Mouse (Mus musculus) gastrocnemius, postnatal 36 days (tissue): ENCODE measurements at regions not wholly inside any gene's neighbourhood (a gene's known extent, or its start where the extent isn't known, plus 50 kb on each side); places are given as distances from the start of the nearest gene placed in this dataset.
A peak's percentile ranks its signal among the peaks of the same experiment; 100 is the strongest.

Source experiments
- DNase-seq, 2 experiments: peaks; one replicate each; pipeline ENCODE4 v3.0.0; 2022
- intact Hi-C: fragments of 180-260 bp; cut with DNase I; formaldehyde crosslinking; loops from one replicate; pipeline ENCODE4 v1.15.1; 2025

DNA sequence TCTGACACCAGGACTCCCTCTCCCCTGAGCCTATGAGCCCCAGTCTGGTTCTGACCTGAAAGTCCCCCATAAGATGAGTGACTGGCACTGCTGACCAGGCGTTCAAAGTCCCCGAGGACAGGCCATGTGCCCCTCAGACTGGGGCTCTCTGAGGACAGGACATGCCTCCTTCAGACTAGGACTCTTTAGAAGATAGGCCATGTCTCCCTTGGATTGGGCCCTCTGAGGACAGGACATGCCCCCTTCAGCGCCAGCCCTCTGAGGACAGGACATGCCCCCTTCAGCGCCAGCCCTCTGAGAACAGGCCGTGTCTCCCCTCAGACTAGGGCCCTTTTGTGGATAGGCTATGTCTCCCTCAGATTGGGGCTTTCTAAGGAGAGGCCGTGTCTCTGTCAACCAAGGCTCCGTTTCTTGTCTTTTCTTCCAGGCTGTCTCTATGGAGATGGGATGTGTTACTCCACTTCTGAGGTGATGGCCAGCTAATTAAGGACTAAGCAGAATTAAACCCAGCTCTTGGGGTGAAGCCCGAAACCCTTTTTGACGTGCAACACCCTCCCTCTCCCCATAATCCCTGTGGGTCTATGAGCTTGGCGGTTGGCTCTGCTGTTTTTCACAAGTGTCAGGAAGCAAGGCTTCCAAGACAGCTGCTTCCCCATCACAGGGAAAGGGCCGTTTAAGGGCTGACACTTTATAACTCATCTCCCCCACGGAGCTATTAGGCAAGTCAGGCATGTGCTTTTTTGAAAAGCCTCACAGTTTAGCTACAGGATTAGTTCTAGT is 135.8 kb downstream of the Vegfa start:
- no peak for DNase-seq
- intact Hi-C loops: no loop called here

DNA sequence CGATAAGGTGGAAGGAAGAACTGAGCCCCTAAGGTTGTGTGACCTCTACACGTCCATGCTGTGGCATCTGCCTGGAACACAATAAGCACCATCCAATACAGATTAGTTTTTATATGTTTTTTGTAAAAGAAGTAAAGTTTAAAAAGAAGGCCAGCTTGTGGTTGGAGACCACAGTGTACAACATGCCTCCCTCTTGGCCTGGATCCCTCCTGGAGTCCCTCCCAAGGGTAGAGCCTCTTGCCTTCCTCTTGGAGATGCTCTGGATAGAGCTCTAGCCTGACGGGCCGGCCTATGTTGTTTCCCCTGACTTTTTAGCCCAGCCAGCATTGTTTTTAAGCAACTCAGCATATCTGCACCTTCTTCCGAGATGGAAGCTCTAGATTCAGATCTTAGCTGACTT is 138.0 kb downstream of the Vegfa start:
- DNase-seq: no peak
- intact Hi-C loops: no loop called here

DNA sequence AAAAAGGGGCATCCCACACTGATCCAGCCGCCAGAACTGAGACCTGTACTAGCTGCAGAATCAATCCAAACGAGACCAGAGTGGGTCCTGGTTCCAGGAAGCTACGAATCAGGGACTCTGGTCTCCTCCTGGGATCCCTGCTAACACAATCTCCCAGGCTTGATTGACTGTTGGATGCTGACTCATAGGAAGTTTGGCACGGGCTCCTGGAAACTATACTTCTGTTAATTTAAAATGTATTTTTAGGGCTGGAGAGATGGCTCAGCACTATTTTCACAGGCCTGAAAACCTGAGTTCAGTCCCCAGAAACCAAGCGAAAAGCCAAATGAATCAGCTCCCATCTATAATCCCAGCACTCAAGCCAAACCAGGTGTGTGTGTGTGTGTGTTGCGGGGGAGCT is 138.5 kb downstream of the Vegfa start:
- intact Hi-C loops: no loop called here
- DNase-seq: no peak

DNA sequence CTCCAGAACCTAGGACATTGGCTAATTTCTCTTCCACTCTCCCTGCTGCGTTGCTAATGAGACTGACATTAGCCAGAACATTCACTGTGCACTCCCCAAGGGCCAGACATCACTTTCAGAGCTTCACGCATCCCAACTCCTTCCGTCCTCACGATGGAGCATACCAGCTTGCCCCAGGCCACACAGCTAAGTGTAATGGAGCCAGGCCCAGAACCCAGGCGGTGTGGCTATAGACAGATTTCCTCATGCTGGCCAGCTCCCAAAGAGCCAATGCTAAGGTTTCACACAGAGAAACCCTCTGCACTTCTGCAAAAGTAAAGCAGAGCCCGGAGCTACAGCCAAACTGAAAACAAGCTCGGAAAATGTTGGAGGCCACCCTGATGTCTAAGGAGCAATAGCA is 139.1 kb downstream of the Vegfa start:
- no peak for DNase-seq
- intact Hi-C loops: no loop called here

DNA sequence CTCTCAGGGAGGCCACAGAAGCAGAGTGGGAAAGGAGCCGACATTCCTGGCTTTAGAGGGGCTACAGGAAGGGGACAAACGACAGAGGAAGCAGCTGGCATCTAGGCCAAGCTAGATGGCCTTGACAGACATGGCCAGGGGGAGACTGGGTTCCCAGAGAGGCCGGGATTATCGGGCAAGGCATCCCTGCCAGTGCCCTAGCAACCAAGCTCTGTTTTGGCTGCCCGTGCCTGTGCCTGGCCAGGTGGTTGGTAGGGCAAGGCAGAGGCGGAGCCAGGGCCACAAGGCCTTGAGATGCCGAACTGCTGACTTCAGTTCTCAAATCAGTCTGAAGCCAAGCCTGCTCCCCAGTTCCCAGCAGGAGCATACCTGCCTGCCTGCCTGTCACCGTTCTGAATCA is 142.7 kb downstream of the Vegfa start:
- peak in 1 of 2 experiments; percentile 46 for DNase-seq
- intact Hi-C loops: no loop called here

DNA sequence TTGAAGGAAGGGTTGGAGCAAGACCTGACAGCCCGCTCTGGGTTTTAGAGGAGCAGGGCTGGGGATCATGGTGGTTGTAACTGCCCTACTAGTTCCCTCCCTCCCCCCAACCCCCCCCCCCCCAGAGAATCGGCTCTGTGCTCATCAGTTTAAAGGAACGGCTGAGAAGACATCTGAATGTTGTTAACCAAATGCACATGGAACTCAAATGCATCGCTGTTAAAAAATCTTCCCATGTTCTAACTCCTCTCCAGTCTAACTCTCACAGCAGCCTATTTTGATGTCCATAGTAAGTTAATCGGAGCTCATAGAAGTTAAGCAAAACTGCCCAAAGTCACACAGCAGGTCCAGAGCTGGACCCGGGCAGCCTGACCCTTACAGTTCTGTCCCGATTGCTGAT is 143.1 kb downstream of the Vegfa start:
- intact Hi-C loops: no loop called here
- no peak for DNase-seq

DNA sequence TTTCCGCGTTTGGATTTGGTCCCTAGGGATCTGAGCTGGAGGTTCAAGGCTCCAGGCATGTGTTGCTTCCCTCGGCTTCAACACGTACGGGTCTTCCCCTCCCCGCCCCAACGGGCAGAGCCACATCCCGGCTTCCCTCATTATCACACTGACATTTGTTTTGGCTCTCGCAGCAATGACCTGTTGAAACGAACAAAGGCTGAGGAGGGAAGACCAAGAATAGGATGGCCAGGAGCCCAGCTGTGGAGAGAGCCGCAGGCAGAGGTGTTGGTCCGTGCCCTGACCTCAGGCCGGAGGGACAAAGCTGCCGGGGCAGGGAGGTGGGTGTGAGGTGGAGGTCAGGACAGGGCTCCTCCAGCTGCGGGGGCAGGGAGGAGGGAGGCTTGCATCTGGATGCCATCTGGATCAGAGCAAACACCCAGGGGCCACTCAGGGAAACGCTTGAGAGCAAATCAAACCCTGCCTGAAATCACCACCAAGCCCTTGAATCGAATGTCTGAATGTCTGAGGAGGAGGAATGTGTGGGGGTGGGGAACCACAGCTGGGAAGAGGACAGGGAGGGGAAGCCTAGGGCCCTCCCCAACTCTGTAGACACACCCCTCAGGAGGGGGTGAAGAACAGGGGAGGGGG is 145.6 kb downstream of the Vegfa start:
- DNase-seq: peak; percentile 9 to 31
- intact Hi-C loops: no loop called here

DNA sequence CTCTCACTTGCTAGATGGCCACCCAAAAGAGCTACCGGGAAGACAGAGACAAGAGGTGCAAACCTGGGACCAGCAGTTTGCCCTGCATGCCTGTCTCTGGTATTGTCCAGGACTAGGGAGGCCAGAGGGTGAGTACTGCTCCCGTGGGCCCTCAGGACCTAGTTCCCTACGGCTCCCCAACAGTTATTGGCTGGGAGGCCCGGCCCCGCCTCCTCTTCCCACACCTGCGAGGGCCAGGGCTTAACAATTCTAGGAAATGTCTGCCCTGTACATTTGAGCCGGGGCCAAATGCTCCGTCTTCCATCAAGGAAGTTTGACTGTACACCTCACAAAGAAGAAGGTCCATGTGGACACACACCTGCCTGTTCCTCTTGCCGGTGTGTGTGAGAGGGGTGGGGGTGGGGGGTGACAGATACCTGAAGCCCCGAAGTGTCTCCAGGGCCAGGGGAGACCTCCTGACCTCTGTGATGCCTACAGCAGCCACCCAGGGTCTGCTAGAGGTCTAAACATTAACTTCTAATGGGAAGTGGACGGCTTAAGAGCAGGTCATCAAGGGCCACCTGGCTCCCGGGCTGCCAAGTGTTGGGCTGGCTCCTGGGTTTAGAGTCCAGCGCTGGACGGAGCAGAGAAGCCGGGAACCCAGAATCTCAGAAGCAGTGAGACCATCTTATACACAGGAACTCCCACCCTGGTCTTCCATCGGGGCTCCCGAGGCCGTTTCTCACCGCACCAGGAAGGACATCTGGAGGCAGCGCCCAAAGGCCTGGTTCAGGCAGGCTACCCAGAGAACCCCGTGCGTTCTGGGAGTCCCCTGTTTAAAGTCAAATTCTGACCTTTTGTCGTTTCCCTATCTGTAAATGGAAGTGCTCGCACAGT is 146.5 kb downstream of the Vegfa start:
- peak; percentile 38 to 40 for DNase-seq
- intact Hi-C loops: no loop called here

DNA sequence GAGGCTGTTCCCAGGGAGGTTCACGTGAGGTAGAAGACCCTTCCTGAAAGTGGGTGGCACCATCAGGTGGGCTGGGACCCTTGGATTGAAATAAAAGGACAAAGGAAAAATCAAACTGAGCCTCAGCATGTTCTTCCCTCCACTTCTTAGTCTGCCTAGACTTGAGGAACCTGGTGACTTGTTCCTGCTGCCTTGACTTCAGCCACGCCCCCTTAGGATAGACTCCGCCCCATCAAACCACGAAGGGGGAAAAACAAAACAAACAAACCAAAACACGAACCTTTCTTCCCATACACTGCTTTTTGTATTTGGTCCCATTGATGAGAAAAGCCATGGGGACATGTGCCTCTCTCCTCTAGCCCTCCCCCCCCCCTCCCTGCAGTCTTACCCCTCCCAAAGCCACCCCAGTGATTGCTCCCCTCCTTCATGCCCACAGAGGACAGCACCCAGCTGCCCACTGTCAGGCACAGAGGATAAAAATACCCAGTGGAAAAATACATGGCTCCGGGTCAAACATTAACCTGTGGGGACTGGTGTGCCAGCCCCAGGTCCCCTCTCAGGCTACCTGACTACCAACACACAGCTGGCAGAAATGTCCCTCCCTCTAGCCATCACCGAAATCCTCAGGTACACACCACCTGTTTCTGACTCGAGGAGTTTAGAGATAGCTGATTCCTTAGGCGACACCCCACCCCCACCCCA is 148.0 kb downstream of the Vegfa start:
- DNase-seq: no peak
- intact Hi-C loops: no loop called here

DNA sequence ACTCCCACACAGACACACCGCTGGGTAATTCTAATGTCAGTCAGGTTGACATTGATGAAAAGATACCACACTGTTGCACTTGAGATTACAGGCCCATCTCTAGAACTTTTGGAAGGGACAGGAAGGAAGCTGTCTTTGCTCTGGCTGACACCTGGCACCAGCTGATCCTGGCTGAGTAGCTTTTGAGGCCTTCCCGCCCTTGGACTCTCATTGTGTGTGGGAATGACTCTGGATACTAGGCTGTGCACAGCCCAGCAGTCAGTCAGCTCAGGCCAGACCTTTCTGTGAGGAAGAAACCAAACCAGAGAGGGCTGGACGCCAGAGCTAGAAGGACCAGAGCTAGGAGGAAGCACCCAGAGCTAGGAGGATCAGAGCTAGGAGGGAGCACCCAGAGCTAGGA is 149.0 kb upstream of the 1600014C23Rik start:
- no peak for DNase-seq
- intact Hi-C loops: no loop called here

DNA sequence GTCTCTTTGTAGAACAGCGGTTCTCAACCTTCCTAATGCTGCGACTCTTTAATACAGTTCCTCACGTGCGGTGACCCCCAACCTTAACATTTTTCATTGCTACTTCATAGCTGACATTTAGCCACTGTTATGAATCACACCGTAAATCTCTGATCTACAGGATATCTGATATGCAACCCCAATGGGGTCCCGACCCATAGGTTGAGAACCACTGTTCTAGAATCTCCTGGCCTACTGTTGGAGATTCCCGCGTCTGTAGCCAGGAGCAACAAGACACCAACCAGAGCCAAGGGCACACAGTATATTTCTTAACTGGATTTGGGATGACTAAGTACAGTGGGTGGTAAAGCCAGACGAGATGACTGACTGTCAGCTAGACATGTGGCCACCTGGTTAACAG is 147.6 kb upstream of the 1600014C23Rik start:
- intact Hi-C loops: no loop called here
- DNase-seq: no peak

DNA sequence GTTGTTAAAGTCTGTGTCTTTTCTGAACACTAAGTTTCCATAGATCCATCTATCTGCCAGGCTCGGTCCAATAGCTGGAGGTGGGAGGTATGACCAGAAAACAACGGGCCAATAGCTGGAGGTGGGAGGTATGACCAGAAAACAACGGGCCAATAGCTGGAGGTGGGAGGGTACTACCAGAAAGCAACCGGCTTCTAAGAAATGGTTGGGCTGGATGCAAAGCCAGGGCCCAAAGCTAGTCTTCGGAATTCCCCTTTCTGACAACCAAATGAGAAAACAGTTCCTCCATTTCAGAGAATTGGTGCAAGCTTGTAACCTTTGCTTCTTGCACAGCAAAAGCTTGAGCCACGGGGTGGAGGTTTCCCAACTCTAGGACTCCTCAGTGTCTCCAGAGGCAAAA is 147.1 kb upstream of the 1600014C23Rik start:
- intact Hi-C loops: no loop called here
- no peak for DNase-seq

DNA sequence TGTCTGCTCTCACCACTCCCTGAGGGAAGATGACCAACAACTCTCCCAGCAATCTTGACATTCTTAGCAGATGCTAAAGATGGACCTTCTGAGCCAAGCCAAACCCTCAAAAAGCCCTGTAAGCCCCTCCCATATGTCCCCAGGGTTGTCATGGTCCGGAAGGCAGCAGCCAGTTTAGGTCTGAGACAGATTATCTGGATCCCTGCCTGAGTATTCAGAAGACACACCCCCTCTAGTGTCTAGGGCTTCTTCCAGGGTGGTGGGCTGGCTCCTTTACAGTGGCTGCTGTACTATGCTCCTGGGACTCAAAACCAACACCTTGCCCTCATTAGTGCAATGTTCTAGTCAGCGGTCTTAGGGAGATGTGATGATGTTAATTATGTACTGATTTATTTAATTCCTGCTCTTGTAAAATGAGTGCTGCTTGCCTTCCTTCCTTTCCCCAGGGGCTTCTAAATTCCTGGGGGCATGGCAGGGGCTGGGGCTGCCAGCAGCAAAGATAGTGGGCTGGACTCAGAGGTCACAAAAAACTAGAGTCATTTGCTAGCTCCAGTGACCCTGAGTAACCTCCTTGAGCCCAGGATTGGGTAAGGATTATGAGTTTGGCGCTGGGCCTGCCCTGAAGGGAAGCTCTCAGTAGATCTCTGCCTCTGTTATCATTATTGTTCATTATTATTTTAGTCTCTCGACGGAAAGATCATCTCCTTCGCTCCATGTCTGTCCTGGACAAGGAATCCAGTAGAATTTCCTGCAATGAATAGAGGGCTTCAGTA is 146.0 kb upstream of the 1600014C23Rik start:
- peak in 1 of 2 experiments; percentile 23 for DNase-seq
- intact Hi-C loops: no loop called here

DNA sequence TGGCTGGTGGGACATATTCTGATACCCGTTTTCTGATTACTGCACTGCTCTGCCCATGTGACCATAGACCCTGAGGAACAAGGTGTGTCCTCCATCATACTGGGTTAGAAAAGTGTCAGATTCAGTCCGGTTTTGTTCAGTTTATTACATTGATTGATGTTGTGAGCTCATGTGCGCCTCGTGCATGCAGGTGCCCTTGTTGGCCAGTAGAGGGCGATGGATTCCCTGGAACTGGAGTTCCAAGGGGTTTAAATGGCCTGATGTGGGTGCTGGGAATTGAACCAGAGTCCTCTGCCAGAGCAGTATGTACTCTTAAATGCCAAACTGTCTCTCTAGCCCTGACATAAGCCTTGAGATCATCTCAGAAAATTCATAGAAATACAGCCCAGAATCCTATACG is 144.8 kb upstream of the 1600014C23Rik start:
- intact Hi-C loops: no loop called here

DNA sequence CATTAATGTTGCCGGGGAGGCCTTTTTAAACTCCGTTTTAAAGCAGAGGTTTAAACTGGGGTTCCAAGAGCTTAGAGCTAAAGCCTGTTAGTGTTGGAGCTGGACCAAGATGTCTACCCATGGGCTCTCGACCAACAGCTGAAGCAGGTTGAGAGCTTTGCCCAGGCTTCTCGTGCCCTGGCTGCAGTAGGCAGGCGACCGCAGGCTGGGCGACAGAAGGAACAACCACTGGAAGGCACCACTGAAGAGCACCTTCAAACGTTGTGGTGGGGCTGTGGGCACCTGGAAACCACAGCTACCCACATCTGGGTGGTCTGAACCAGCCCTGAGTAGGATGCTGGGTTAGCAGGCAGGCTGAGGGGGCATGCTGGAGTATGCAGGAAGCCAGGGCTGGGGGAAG is 141.7 kb upstream of the 1600014C23Rik start:
- intact Hi-C loops: no loop called here
- no peak for DNase-seq

More for the DNA sequence above, 144.8 kb upstream of the 1600014C23Rik start:
- no peak for DNase-seq

DNA sequence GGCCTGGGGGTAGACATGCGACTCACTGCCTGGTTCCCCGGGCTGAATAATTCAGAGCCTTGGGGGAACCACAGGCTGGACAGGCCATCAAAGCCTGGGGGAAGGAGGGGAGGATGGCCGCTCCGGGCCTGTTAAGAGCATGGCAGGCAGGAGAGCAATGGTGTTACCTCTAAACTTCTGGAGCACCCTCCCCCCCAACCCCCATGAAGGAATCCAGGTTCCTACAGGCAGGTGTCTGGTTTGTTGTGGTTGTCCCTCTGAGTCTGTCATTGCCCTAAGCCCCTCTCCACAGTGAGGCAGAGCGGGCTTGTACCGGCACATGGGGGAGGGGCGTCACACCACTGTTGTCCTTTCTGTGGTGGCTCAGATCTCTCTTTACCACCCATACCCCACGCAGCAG is 140.4 kb upstream of the 1600014C23Rik start:
- intact Hi-C loops: no loop called here

DNA sequence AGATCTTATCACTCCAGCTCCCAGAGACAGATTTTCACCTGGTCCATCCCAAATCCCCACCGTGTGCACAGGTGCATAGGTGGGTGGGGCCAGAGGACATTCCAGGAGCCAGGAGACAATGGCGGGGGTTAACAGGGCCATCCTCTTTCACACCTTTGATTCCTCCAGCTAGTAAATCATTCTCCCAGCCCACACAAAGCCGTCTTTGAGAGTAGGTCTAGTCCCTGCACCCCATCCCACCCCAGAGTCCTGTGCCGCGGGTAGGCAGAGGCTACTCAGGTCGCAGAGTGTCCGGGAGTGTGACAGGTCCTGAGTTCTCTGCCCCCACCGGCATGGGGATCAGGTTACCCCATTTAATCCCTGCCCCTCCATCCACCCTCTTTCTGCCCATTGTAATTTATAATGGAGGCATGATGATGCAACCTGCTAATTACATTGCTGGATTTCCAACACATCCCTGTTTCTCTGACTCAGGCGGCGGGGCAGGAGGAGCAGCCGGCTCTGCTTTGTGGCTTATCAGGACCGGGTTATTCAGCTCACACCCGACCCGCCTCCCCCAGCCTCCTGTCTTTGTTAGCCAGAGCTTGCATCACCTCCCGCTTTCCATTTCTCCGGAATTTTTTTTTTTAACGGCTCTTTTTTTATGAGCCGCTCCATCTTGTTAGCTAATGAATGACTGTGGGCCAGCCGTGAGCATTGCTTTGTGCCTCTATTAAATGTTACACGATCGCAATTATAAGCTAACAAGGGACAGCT is 139.7 kb upstream of the 1600014C23Rik start:
- intact Hi-C loops: no loop called here
- DNase-seq: no peak

More for the DNA sequence above, 140.4 kb upstream of the 1600014C23Rik start:
- DNase-seq: no peak

DNA sequence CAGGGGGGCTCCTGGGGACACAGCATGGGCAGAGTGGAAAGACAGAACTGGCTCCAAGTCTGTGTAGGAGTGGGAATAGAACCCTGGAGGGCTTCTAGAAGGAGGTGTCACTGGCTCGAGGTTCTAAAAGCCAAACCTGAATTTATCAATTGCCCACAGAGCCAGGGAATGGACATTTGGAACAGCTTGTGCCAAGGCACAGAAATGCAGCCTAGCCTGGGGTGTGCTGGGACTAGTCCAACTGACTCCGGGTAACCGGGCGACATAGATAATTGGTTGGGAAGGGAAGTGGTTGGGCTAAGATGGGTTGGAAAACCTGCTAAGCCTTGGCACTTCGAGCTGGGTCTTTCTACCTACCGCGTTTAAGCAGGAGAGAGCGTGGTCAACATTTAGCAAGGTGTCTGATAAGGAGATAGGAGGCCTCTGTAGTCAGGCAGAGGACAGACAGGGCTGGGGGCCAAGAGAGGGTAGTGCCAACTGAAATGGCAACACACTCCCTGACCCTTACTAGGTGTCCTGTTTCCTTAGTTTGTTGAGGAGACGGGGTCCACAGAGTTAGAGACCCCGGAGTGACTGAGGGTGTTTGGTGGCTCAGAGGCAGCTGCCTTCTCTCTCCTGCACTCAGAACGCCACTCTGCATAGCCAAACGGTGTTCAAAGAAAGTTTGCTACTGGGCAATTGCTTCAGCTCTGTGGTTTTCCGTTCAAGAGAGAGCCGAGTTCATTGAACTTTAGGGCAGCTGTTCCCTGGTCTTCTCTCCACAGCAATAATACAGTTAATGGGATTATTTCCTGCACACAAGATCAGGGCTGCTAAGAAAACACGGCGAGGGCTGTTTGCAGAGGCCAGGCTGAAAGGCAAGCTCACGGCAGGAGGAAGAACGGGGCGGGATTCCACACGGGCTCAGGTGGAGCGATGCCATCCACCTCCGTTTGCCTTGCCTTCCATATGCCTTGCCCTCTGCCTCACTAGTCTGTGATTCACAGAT is 138.3 kb upstream of the 1600014C23Rik start:
- intact Hi-C loops: no loop called here
- no peak for DNase-seq
